Mouse (Mus musculus) macrophage (primary cell): ENCODE results near the gene Myo1d. TPM values are rescaled to one million over a fixed set of nuclear protein-coding genes. Genes with fewer than 3 reads are reported as not detected.

Experiments used
- H3K27ac ChIP-seq: fragments of 350-480 bp; formaldehyde crosslinking; 2 replicates; pipeline ENCODE4 v1.9.0; 2021
- H3K36me3 ChIP-seq: fragments of 350-480 bp; formaldehyde crosslinking; 2 replicates; pipeline ENCODE4 v1.9.0; 2021; ENCODE audit errors: inconsistent target
- H3K4me3 ChIP-seq: fragments of 350-480 bp; formaldehyde crosslinking; 2 replicates; pipeline ENCODE4 v1.9.0; 2021; ENCODE audit errors: inconsistent target
- H3K79me2 ChIP-seq: fragments of 350-480 bp; formaldehyde crosslinking; 2 replicates; pipeline ENCODE4 v1.9.0; 2021; ENCODE audit errors: inconsistent target
- WGBS: methylation state at CpG from one replicate; pipeline ENCODE4 v1.1.7; 2026; ENCODE audit warnings: inconsistent platforms; ENCODE audit not compliant: missing documents; 5-methylcytosine and 5-hydroxymethylcytosine counted together
- polyA plus RNA-seq: library from polyadenylated mRNA; stranded (reverse); fragments of 250-400 nt; gene quantifications from 3 replicates; pipeline ENCODE4 v1.2.4, GENCODE M21; 2018; ENCODE audit warnings: inconsistent platforms
- total RNA-seq, 78 experiments: library from RNA; depleted of rRNA; stranded (reverse); fragments of 250-400 nt; gene quantifications; 1 replicate in 9 of 78; 2 replicates in 24 of 78; 3 replicates in 43 of 78; 4 replicates in 2 of 78; pipeline ENCODE4 v1.2.4; 2018; ENCODE audit warnings: inconsistent platforms in 56 of 78

Myo1d gene
- 1 to 10 TPM in 11 of 26 experiments, under 1 TPM in 14, not detected in 1; 0.33 to 6.1 (median 0.81) TPM for total RNA-seq (2018; cell fraction: chromatin; rRNA removed)
- total RNA-seq (2018; cell fraction: cytosol; rRNA removed) = 1 to 10 TPM in 1 of 26 experiments, under 1 TPM in 25; 0.12 to 1.1 (median 0.33) TPM
- 1 to 10 TPM in 9 of 26 experiments, under 1 TPM in 17; 0.09 to 3.2 (median 0.75) TPM for total RNA-seq (2018; cell fraction: nucleus; rRNA removed)
- 0.16 to 0.41 TPM (median 0.36 TPM) in 3 replicates for polyA plus RNA-seq

DNA sequence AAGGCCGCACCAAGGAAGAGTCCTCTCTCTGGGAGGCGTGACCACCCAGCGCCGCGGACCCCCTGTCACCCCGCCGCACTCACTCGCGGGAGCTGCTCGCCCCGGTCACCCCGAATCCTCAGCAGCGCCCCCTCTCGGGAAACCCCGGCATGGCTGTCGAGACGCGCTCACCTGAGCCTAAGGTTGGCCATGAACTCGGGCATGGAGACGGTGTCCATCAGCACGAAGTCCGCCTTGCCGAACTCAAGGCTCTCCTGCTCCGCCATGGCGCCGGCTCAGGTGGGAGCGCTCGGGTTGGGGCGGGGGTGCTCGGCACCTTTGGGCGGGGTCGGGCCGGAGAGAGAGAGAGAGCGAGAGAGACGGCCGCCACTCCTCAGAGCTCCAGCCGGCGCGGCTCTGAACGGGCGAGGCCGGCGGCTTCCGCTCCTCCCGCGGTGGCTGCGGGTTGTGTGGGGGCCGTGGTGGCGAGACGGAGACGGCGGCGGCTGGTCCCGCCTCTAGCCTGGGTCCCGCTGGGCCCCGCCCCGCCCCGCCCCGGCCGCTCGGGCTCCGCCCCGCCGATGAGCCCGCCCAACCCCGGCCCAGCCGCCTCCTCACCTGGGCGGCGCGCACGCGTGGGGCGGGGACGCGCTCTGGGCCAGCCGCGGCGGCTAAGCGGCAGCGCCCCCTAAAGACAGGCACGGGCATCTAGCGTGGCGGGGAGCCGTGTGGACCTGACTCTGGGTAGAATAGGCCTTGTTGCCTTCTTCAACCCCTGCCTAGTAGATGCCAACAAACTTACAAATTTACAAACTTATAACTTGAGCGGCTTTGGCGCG lies at the start of gene Myo1d:
Myo1d (minus strand) TSS at position 499 of the 818 bp plus-strand sequence.
- Histone ChIP-seq H3K27ac (no peak within 1 kb of the TSS), H3K79me2 (no peaks in the 10 kb centered on the region), H3K4me3 (no peak within 1 kb of the TSS), H3K36me3 (no peaks in the 10 kb centered on the region)
- 2% methylated on average over 67 of the region's 87 CpGs for WGBS

DNA sequence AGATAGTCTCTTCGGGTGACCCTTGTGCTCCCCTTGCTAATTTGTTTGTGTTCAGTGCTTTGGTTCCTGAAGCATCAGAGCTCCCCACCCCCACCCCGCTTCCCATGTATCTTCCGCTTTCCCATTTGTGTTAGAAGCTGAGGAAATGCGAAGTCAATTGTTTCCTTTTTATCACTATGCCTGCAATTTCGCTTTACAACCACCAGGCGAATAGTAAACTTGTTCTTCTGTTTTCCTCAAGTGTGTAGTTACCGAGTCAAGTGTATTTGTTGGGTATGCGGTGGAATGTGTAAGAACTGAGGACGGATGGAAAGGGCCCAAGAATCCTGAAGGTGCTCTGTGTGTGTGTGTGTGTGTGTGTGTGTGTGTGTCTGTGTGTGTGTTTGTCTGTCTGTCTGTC lies 42.0 kb upstream of the Myo1d start:
- H3K27ac ChIP-seq = no peak overlapping the region
- no peaks in the 10 kb centered on the region for H3K36me3 ChIP-seq
- no peak overlapping the region for H3K4me3 ChIP-seq
- WGBS = 96% methylated on average over 9 of the region's 9 CpGs
- H3K79me2 ChIP-seq = no peaks in the 10 kb centered on the region

DNA sequence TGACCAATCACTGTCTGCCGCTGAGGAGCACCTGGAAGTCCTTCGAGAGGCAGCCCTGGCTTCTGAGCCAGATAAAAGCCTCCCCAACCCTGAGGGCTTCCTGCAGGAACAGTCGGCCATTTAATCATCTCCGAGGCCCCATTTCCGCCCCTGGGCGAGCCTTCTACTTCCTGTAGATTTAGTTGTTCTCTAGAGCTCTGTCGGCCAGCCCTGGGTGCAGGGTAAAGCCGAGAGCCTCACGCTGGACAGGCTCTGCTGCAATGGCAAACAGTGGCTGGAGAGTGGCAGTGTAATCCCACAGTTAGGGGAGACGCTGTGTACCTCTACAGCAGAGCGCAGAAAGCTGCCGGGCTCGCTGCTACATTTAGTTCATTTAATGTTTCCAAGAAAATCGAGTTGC lies 41.5 kb upstream of the Myo1d start:
- Histone ChIP-seq H3K36me3 (no peaks in the 10 kb centered on the region), H3K79me2 (no peaks in the 10 kb centered on the region), H3K27ac (no peak overlapping the region), H3K4me3 (no peak overlapping the region)
- WGBS = 61% methylated on average over 14 of the region's 14 CpGs

DNA sequence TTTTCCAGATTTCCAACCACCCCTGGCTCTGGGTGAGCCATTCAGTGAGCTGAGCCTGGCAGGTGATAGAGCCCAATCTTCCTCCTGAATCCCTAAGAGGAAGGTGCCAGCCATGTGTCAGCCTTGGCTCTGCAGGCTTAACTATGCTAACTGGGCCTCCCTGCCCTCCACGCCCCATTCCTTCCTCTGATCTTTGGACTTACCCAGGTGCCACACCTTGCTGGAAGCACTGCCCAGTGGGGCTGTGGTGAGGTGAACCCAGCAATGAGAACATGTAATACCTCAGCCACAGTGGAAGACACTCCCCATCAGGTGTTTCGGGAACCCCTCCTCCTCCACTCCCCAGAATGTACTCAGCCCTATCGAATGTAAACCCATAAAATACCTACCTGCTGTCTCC lies 40.3 kb upstream of the Myo1d start:
- no peak overlapping the region for H3K4me3 ChIP-seq
- no peak overlapping the region for H3K27ac ChIP-seq
- H3K79me2 ChIP-seq = no peaks in the 10 kb centered on the region
- WGBS = 84% methylated on average over 3 of the region's 3 CpGs
- no peaks in the 10 kb centered on the region for H3K36me3 ChIP-seq

DNA sequence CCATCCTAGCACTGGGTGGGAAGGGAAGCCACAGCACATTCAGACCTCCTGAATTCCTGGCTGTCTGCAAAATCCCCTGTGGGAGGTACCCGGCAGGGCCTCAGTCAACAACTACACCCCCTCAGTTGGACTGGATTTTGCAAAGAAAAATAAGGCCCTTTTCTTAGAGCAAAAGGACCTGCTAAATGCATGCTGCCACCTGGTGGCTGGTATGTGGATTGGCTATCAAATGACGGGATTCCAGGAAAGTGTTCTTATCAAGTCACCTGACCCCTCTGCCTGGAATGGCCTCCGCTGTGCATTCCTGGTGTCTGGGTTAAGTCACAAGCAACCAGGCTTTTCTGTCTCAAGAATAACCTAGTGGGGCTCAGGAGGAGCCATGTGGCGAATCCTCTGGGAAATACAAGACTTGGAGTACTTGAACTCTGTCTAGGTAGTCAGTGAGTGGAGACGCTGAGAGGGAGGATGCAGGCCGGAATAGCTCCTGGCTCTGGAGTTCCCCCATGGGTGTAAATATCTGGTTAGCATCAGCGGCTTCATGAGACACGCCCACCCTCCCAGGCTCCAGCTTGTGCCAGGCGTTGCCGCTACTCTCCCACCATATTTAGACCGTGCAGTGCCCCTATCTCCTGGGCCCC lies 38.4 kb upstream of the Myo1d start:
- Histone ChIP-seq H3K79me2 (no peaks in the 10 kb centered on the region), H3K36me3 (no peaks in the 10 kb centered on the region), H3K4me3 (no peak overlapping the region), H3K27ac (no peak overlapping the region)
- 74% methylated on average over 11 of the region's 11 CpGs for WGBS

DNA sequence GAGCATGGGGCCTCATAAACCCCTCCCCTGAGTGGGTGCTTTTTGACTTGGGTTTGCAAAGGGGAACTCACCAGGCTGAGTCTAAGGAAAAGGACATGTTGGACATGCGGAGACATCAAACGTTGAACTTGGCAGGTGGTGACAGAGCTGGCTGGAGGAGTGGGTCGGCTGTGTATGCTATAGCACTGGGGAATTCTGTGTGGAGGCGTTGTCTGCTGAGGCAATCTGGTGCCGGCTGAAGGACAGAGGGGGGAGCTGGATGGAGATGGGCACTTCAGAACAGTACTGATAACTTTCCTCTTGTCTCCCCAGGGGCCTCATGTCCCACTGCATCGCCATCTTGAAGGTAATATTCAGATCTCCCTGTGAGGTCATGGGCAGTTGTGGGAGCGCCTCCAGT lies 35.5 kb upstream of the Myo1d start:
- no peaks in the 10 kb centered on the region for H3K79me2 ChIP-seq
- WGBS = 90% methylated on average over 7 of the region's 7 CpGs
- no peak overlapping the region for H3K27ac ChIP-seq
- no peaks in the 10 kb centered on the region for H3K36me3 ChIP-seq
- no peak overlapping the region for H3K4me3 ChIP-seq

DNA sequence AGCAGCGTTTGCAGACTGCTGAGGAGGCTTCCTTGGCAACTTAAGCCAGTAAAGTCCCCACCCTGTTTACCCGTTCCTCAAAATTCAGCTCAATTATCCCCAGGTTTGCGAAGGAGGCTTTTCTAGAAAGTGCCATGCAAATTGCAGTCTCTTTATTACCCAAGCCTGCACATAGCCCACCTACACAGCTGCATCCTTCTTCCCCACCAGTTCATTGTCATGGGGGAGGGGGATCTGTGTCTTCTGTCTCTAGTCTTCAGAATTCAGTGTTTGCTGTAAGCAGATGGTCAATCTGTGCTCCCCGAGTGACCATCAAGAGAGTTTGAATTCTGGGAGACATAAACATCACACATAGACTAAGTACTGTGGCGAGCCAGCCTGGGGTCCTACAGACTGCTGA lies 31.3 kb upstream of the Myo1d start:
- no peaks in the 10 kb centered on the region for H3K36me3 ChIP-seq
- 35% methylated on average over 5 of the region's 5 CpGs for WGBS
- no peaks in the 10 kb centered on the region for H3K79me2 ChIP-seq
- H3K4me3 ChIP-seq = no peak overlapping the region
- no peak overlapping the region for H3K27ac ChIP-seq

DNA sequence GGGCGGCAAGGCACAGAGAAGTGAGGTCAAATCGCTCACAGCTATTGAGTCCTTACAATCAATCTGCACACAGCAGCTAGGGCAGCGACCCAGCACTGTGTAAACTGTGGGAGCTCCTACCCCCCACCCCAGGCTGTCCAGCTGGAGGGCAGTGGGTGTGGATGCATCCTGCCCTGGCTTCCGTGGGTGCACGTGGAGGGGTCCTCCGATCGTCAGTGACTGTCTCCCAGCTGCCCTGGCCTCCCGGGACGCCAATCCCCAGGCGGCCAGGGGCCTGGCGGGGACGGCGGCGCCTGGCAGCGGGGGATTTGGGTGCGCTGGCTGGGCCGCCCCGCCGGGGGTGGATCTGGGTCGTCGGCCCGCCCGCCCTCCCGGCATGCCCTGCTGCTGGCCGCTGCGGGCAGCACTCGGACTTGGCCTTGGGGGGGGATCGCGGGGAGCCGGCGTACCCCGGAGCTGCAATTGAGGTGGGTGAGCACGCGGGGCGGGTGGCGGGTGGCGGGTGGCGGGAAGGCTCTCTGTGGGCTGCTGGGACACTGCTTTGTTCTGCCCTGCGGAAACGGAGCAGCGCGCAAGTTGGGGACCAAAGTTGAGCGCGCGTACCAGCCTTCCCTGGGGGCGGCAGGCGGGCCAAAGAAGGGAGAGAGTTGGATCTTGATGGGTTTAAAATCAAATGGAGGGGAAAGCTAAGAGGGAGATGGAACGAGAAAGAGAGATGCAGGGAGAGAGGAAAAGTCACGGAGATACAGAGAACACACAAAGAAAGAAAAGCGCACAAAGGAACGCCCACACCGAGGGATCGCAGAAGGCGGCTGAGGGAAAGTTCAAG lies 30.4 kb upstream of the Myo1d start, which contains the start of gene Tmem98:
Tmem98 (plus strand) TSS at position 183 of the 829 bp plus-strand sequence.
- WGBS = 4% methylated on average over 38 of the region's 54 CpGs
- Histone ChIP-seq H3K4me3 (no peak within 1 kb of the TSS), H3K36me3 (no peaks in the 10 kb centered on the region), H3K27ac (no peak within 1 kb of the TSS), H3K79me2 (no peaks in the 10 kb centered on the region)

DNA sequence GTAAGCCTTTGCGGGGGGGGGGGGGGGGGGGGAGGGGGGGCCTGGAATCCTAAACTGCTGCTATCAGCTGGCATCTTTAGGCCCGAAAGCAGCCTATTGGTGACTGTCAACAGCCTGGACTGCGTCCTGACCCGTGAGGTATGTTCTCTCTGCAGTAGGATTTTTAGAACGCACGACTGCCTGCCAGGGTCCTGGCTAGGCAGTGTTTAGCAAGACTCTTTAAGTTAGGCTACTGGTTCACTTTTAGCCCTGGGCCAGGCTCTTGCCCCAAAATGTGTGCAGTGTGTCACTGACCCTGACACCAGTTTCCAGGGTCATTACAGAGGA lies 29.8 kb upstream of the Myo1d start:
- Histone ChIP-seq H3K36me3 (no peaks in the 10 kb centered on the region), H3K27ac (no peak overlapping the region)
- 91% methylated on average over 6 of the region's 6 CpGs for WGBS

DNA sequence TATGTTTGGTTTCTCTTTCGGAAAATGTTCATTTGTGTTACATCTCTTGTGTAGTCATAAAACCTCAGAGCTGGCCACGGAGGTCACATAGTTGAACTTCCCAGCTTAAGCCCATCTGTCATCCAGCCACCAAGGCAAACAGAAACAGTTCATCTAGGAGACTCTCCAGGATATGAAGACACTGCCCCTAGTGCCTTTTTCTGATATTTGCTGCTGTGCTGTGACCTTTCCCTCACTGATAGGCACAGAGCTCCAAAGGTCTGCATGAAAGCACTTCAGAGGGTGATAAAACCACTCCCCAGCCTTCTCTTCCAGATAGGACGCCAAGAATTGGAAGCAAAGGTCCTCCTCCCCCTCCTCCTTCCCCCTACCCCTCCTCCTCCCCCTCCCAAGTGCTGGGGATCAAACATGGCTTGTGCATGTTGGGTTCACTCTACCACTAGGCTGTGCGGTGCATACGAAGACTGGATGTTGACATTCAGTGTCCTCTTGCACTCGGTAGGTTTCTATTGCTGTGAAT lies 28.8 kb upstream of the Myo1d start:
- 83% methylated on average over 5 of the region's 6 CpGs for WGBS
- Histone ChIP-seq H3K27ac (no peak overlapping the region), H3K79me2 (no peaks in the 10 kb centered on the region), H3K4me3 (no peak overlapping the region), H3K36me3 (no peaks in the 10 kb centered on the region)

More for the DNA sequence above, 29.8 kb upstream of the Myo1d start:
- Histone ChIP-seq H3K79me2 (no peaks in the 10 kb centered on the region), H3K4me3 (no peak overlapping the region)

DNA sequence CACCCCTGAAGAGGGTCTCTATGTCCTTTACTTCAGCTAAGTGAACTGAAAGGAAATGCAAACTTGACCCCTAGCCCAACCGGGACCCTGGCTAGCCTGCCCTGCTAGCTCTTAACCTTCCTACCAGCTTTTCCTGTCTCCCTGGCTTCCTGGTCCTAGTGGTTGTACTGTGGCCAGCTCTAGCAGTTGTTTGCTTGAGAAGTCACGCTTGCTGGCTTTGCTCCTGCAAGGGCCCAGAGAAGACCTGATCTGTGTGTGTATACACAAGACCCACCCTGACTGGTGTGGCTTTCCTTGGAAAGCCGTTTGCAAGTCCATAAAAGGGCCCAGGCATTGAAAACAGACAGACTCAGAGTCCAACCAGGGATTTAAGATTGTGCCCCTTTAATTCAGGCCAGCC lies 22.9 kb upstream of the Myo1d start:
- no peak overlapping the region for H3K27ac ChIP-seq
- no peaks in the 10 kb centered on the region for H3K79me2 ChIP-seq
- H3K36me3 ChIP-seq = no peaks in the 10 kb centered on the region
- no peak overlapping the region for H3K4me3 ChIP-seq
- WGBS = 63% methylated on average over 3 of the region's 3 CpGs

DNA sequence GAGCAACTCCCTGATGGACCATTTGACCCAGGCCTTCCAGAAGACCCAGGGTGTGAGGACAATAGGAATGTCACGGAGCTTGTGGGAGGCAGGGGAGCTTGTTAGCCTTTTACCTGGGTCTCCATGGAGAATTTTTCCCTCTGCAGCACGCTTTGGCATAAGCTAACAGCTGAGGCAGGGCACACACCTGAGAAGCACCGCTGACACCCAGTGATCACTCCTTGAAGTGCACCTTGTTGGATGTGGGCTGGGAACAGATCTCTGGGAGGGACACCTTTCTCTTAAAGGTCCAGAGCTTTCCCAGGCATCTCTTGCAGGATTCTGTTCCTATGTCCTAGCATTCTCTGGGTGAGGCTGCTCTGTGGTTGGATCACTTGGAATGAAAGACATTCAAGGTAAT lies 20.2 kb upstream of the Myo1d start:
- WGBS = 72% methylated on average over 3 of the region's 3 CpGs
- Histone ChIP-seq H3K4me3 (no peak overlapping the region), H3K36me3 (no peaks in the 10 kb centered on the region), H3K79me2 (no peaks in the 10 kb centered on the region), H3K27ac (no peak overlapping the region)

DNA sequence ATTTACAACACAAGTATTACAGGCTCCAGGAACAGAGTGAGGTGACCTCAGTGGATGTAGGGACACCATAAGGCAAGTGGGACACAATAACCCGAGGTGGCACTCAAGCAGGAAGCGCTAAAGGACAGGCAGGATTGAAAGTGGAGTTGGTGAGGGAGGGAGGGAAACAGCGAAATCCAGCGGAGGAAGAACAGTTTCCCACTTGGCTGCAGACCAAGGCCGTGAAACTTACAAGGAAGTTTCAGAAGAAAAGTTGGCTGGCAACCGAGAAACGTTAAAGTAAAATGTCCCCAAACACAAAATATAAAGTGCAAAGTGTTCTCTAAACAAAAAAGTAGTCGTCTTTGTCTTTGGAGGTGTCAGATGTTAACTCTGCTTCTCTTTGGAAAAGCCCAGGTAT lies 15.6 kb upstream of the Myo1d start:
- Histone ChIP-seq H3K27ac (no peak overlapping the region), H3K36me3 (no peaks in the 10 kb centered on the region), H3K79me2 (no peaks in the 10 kb centered on the region), H3K4me3 (no peak overlapping the region)
- WGBS = 54% methylated on average over 8 of the region's 8 CpGs

DNA sequence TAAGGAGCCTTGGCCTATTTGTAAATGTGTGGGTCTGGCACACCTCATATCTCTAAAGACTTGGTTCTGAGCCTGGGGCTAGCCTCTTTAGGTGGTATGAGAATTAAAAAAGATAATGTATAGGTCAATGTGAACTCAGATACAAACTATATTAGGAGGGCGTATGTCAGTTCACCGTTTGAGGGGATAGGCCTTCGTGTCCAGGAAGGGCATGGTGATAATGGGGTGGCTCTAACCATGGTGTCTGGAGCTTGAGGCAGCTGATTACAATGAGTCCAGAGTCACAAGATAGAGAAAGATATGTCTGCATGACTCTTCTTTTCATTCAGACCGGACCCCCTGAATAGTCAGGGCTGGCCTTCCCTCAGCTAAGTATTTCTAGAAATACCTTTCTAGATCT lies 14.5 kb upstream of the Myo1d start:
- WGBS = 96% methylated on average over 4 of the region's 4 CpGs
- H3K4me3 ChIP-seq = no peak overlapping the region
- H3K36me3 ChIP-seq = no peaks in the 10 kb centered on the region
- no peaks in the 10 kb centered on the region for H3K79me2 ChIP-seq
- H3K27ac ChIP-seq = no peak overlapping the region
